In the genomic region with DNA sequence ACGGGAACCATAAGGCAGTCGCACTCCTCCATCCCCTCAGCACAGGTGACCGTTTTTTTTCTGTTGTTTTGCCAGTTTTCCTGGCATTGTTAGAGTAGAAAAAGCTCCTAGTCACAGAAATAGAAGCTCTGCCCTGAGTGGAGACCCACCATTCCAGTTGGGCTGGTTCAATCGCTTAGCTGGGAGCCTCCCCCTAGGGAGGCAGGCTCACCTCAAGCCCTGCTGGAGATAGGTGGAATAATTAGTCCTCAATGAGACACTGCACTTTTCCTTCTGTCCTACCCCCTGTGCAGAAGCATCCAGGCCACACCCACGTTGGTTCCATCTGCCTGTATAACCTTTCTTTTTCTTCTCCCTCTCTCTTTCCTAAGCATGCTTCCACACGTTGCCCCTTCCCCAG, we compare ENCODE assay signal across 19 mouse cellular contexts. TPM values are rescaled to one million over a fixed set of nuclear protein-coding genes. Genes with fewer than 3 reads are reported as not detected.
DNase-seq lines count a peak whose midpoint lies in the region; ATAC-seq and TF ChIP-seq lines count a peak whose summit lies in the region.
"Had no signal": no experiment of that assay in that cellular context is flagged by ENCODE, and none has a peak within 500 bp of the region (broad histone marks: within the 10 kb centered on the region; RNA-seq: fewer than 3 reads in every experiment).

No protein-coding gene starts in this region.

- H3K4me3 ChIP-seq in limb, embryonic 14.5 days (replicated peaks; ENCODE audit: low read length), result no peak overlapping the region
- no peak overlapping the region for H3K4me3 ChIP-seq in limb, embryonic 10.5 days
- H3K4me3 ChIP-seq in ES-Bruce4 (ENCODE audit: low read depth, low read length), result no peak overlapping the region
- H3K4me3 ChIP-seq in embryonic facial prominence, embryonic 10.5 days, result no peak overlapping the region
- H3K4me3 ChIP-seq: forebrain, embryonic 12.5 days; heart, embryonic 10.5 days; liver, embryonic 13.5 days; neural tube, embryonic 12.5 days had no signal

- DNase-seq in limb, embryonic 14.5 days (ENCODE audit: low spot score), result peak; percentile 46
- DNase-seq in limb, embryonic 10.5 days (ENCODE audit: low spot score), result no peak
- no peak for DNase-seq in embryonic facial prominence, embryonic 10.5 days (ENCODE audit: low spot score)
- no peak for DNase-seq in thymus, postnatal 0 days (ENCODE audit: low spot score)
- DNase-seq in cerebellum, adult 9-11 months, result no peak
- DNase-seq: cerebellum, postnatal 14 days; gastrocnemius, postnatal 36 days; left cerebral cortex, postnatal 4 days; liver, embryonic 13.5 days; thymus, postnatal 4 days had no signal

- TF ChIP-seq EP300 in ES-Bruce4 (IDR thresholded peaks at IDR 0.05; ENCODE audit: insufficient read depth, low read depth, low read length), result 0 out of 2 replicates have a peak, but pooled peaks have one; percentile 55

- no peak overlapping the region for H3K9ac ChIP-seq in limb, embryonic 14.5 days (ENCODE audit: low read depth, low read length, severe bottlenecking)
- H3K9ac ChIP-seq in ES-Bruce4 (ENCODE audit: low read depth, poor library complexity, severe bottlenecking), result no peak overlapping the region
- H3K9ac ChIP-seq: forebrain, embryonic 12.5 days; liver, embryonic 13.5 days; neural tube, embryonic 12.5 days had no signal

- H3K4me2 ChIP-seq in limb, embryonic 14.5 days (replicated peaks; ENCODE audit: low read depth, low read length, severe bottlenecking), result no peak overlapping the region
- H3K4me2 ChIP-seq: forebrain, embryonic 12.5 days; liver, embryonic 13.5 days; neural tube, embryonic 12.5 days had no signal

- no peak for TF ChIP-seq POLR2A in limb, embryonic 14.5 days (IDR thresholded peaks at IDR 0.05; ENCODE audit: borderline replicate concordance, extremely low read depth, insufficient read depth, insufficient read length)
- no peak for TF ChIP-seq POLR2A in ES-Bruce4 (IDR thresholded peaks at IDR 0.05; ENCODE audit: insufficient read depth, low read length)

- 41% methylated on average over 6 of the region's 6 CpGs for WGBS in limb, embryonic 14.5 days
- WGBS in limb, embryonic 10.5 days, result 46% methylated on average over 6 of the region's 6 CpGs
- 43% methylated on average over 6 of the region's 6 CpGs for WGBS in embryonic facial prominence, embryonic 10.5 days

- no peak for TF ChIP-seq CTCF in ES-Bruce4 (IDR thresholded peaks at IDR 0.05; ENCODE audit: low read depth, low read length)

- H3K4me1 ChIP-seq in limb, embryonic 14.5 days (ENCODE audit: control insufficient read depth, insufficient read depth, low read length), result peaks cover 11% of the 10 kb centered on the region
- H3K4me1 ChIP-seq in limb, embryonic 10.5 days, result peaks cover 12% of the 10 kb centered on the region
- peaks cover 5% of the 10 kb centered on the region for H3K4me1 ChIP-seq in ES-Bruce4 (ENCODE audit: control insufficient read depth, insufficient read depth, low read length)
- peaks cover 19% of the 10 kb centered on the region for H3K4me1 ChIP-seq in embryonic facial prominence, embryonic 10.5 days

- no peak overlapping the region for H3K27ac ChIP-seq in limb, embryonic 14.5 days (replicated peaks; ENCODE audit: low read depth, low read length)
- H3K27ac ChIP-seq in limb, embryonic 10.5 days, result no peak overlapping the region
- H3K27ac ChIP-seq in ES-Bruce4 (ENCODE audit: insufficient read depth, low read length), result peak overlapping the region; percentile 57
- H3K27ac ChIP-seq in embryonic facial prominence, embryonic 10.5 days (replicated peaks), result peak overlapping the region; percentile 1
- H3K27ac ChIP-seq: forebrain, embryonic 12.5 days; heart, embryonic 10.5 days; liver, embryonic 13.5 days; neural tube, embryonic 12.5 days had no signal

- no peak for ATAC-seq in limb, embryonic 14.5 days (ENCODE audit: low FRiP score, low read depth)
- ATAC-seq in megakaryocyte progenitor cell, adult 5-6 weeks (replicated peaks; ENCODE audit: poor library complexity), result 0 out of 2 replicates have a peak, but pooled peaks have one; percentile 34
- ATAC-seq: midbrain, embryonic 16.5 days had no signal

- H3K9me3 ChIP-seq in limb, embryonic 14.5 days (ENCODE audit: control insufficient read depth, low read length), result no peaks in the 10 kb centered on the region
- H3K9me3 ChIP-seq in limb, embryonic 10.5 days (replicated peaks), result no peaks in the 10 kb centered on the region
- H3K9me3 ChIP-seq in ES-Bruce4 (replicated peaks; ENCODE audit: control insufficient read depth, insufficient read depth, low read length, poor library complexity, severe bottlenecking), result no peaks in the 10 kb centered on the region
- H3K9me3 ChIP-seq in embryonic facial prominence, embryonic 10.5 days, result no peaks in the 10 kb centered on the region
- H3K9me3 ChIP-seq: forebrain, embryonic 12.5 days; heart, embryonic 10.5 days; liver, embryonic 13.5 days; neural tube, embryonic 12.5 days had no signal

- no peaks in the 10 kb centered on the region for H3K27me3 ChIP-seq in limb, embryonic 14.5 days (ENCODE audit: control insufficient read depth, insufficient read depth, low read length)
- no peaks in the 10 kb centered on the region for H3K27me3 ChIP-seq in limb, embryonic 10.5 days (ENCODE audit: low read depth, poor library complexity, severe bottlenecking)
- H3K27me3 ChIP-seq in ES-Bruce4 (ENCODE audit: control insufficient read depth, insufficient read depth, low read length, poor library complexity, severe bottlenecking), result no peaks in the 10 kb centered on the region
- no peaks in the 10 kb centered on the region for H3K27me3 ChIP-seq in embryonic facial prominence, embryonic 10.5 days (replicated peaks; ENCODE audit: low read depth, poor library complexity, severe bottlenecking)
- H3K27me3 ChIP-seq: forebrain, embryonic 12.5 days; liver, embryonic 13.5 days; neural tube, embryonic 12.5 days had no signal

- no peaks in the 10 kb centered on the region for H3K36me3 ChIP-seq in limb, embryonic 14.5 days (ENCODE audit: control insufficient read depth, insufficient read depth, low read length)
- no peaks in the 10 kb centered on the region for H3K36me3 ChIP-seq in limb, embryonic 10.5 days
- no peaks in the 10 kb centered on the region for H3K36me3 ChIP-seq in ES-Bruce4 (ENCODE audit: control insufficient read depth, insufficient read depth, low read length, poor library complexity, severe bottlenecking)
- no peaks in the 10 kb centered on the region for H3K36me3 ChIP-seq in embryonic facial prominence, embryonic 10.5 days (replicated peaks)
- H3K36me3 ChIP-seq: forebrain, embryonic 12.5 days; heart, embryonic 10.5 days; liver, embryonic 13.5 days; neural tube, embryonic 12.5 days had no signal

RNA-seq across cellular contexts. Expression of gene Tex44, which starts 23.8 kb away (rescaled TPM):
- not detected in 2 replicates for polyA plus RNA-seq in limb, embryonic 14.5 days (2012; rRNA removed)
- not detected in 2 replicates for polyA plus RNA-seq in limb, embryonic 14.5 days (2014; fragmentation: Nextera tagmentation; extraction: Ambion mirVana)
- not detected in 2 replicates for polyA plus RNA-seq in limb, embryonic 10.5 days (2016; fragmentation: Nextera tagmentation; extraction: Ambion mirVana)
- polyA plus RNA-seq in ES-Bruce4 (2011; ENCODE audit: insufficient read depth, insufficient read length, low read depth, missing spikeins), result not detected in 2 replicates
- not detected in 2 replicates for polyA plus RNA-seq in embryonic facial prominence, embryonic 10.5 days (2016; fragmentation: Nextera tagmentation; extraction: Ambion mirVana)
- total RNA-seq in megakaryocyte progenitor cell, adult 5-6 weeks (2015), result not detected in 2 replicates
- not detected in 2 replicates for total RNA-seq in megakaryocyte progenitor cell, adult 5-6 weeks (2017)
- polyA plus RNA-seq in thymus, postnatal 0 days (2015; fragmentation: Nextera tagmentation; extraction: Ambion mirVana), result 0.08 TPM in 1 of 2 replicates, not detected in the other
- total RNA-seq: gastrocnemius, postnatal 36 days; hematopoietic stem cell, adult 5-6 weeks; layer of hippocampus, postnatal 14 days; left cerebral cortex, postnatal 4 days had no signal
- polyA plus RNA-seq: embryonic facial prominence, embryonic 11.5 days; forebrain, embryonic 12.5 days; heart, embryonic 10.5 days; liver, embryonic 13.5 days; midbrain, embryonic 16.5 days; neural tube, embryonic 12.5 days had no signal

RNA-seq across cellular contexts. Expression of gene Nmur1, which starts 23.9 kb away (rescaled TPM):
- 0.09 TPM in 1 of 2 replicates, not detected in the other for polyA plus RNA-seq in limb, embryonic 14.5 days (2012; rRNA removed)
- 0.17 TPM in 1 of 2 replicates, not detected in the other for polyA plus RNA-seq in limb, embryonic 14.5 days (2014; fragmentation: Nextera tagmentation; extraction: Ambion mirVana)
- 0.15 and 0.24 TPM in 2 replicates for polyA plus RNA-seq in limb, embryonic 10.5 days (2016; fragmentation: Nextera tagmentation; extraction: Ambion mirVana)
- polyA plus RNA-seq in ES-Bruce4 (2011; ENCODE audit: insufficient read depth, insufficient read length, low read depth, missing spikeins), result not detected in 2 replicates
- polyA plus RNA-seq in embryonic facial prominence, embryonic 10.5 days (2016; fragmentation: Nextera tagmentation; extraction: Ambion mirVana), result 0.24 TPM in 1 of 2 replicates, not detected in the other
- total RNA-seq in megakaryocyte progenitor cell, adult 5-6 weeks (2015), result 1.0 TPM in 1 of 2 replicates, not detected in the other
- not detected in 2 replicates for total RNA-seq in megakaryocyte progenitor cell, adult 5-6 weeks (2017)
- 0.17 TPM in 1 of 2 replicates, not detected in the other for polyA plus RNA-seq in thymus, postnatal 0 days (2015; fragmentation: Nextera tagmentation; extraction: Ambion mirVana)
- total RNA-seq: gastrocnemius, postnatal 36 days; hematopoietic stem cell, adult 5-6 weeks; layer of hippocampus, postnatal 14 days had no signal
- polyA plus RNA-seq: embryonic facial prominence, embryonic 11.5 days; forebrain, embryonic 12.5 days; liver, embryonic 13.5 days had no signal

Comparison
In these comparisons a context has a peak if more than half of its experiments do, and no peak if none do; other contexts are left out.
1. H3K27ac ChIP-seq: peak in ES-Bruce4 (single experiment) and embryonic facial prominence, embryonic 10.5 days (single experiment); none in limb, embryonic 14.5 days (single experiment) and limb, embryonic 10.5 days (single experiment).